11 mouse cellular contexts compared by ENCODE assay signal in genomic region chr5:44876946-44877345, GRCm38 (mm10).
DNase-seq lines count a peak whose midpoint lies in the region; ATAC-seq and TF ChIP-seq lines count a peak whose summit lies in the region.
"Had no signal": no experiment of that assay in that cellular context is flagged by ENCODE, and none has a peak within 500 bp of the region (broad histone marks: within the 10 kb centered on the region; RNA-seq: fewer than 3 reads in every experiment).

No protein-coding gene starts in this region.

- TF ChIP-seq CTCF in brain, embryonic 14.5 days (IDR thresholded peaks at IDR 0.05; ENCODE audit: borderline replicate concordance, extremely low read depth, insufficient read depth, insufficient read length), result no peak
- no peak for TF ChIP-seq CTCF in liver, postnatal 0 days (IDR thresholded peaks at IDR 0.05; ENCODE audit: low read depth)

- H3K4me2 ChIP-seq in liver, postnatal 0 days (ENCODE audit: low read depth, low read length), result no peak overlapping the region
- H3K4me2 ChIP-seq: embryonic facial prominence, embryonic 13.5 days; limb, embryonic 12.5 days had no signal

- no peaks in the 10 kb centered on the region for H3K27me3 ChIP-seq in liver, postnatal 0 days (ENCODE audit: insufficient read depth, low read length)
- H3K27me3 ChIP-seq: embryonic facial prominence, embryonic 13.5 days; limb, embryonic 12.5 days had no signal

- H3K9ac ChIP-seq in liver, postnatal 0 days (replicated peaks), result no peak overlapping the region
- H3K9ac ChIP-seq: embryonic facial prominence, embryonic 13.5 days; limb, embryonic 12.5 days had no signal

- no peak for TF ChIP-seq EP300 in liver, postnatal 0 days (IDR thresholded peaks at IDR 0.05; ENCODE audit: low read depth)

- ATAC-seq in liver, postnatal 0 days, result no peak
- ATAC-seq in megakaryocyte-erythroid progenitor cell, adult 5-6 weeks (replicated peaks; ENCODE audit: low FRiP score, low TSS enrichment, poor library complexity, severe bottlenecking), result no peak

- H3K9me3 ChIP-seq in liver, postnatal 0 days (ENCODE audit: low read length), result no peaks in the 10 kb centered on the region
- H3K9me3 ChIP-seq: embryonic facial prominence, embryonic 13.5 days; G1E; limb, embryonic 12.5 days had no signal

- no peak for TF ChIP-seq POLR2A in brain, embryonic 14.5 days (IDR thresholded peaks at IDR 0.05; ENCODE audit: borderline replicate concordance, extremely low read depth, insufficient read depth, insufficient read length, poor library complexity, severe bottlenecking)

- no peak overlapping the region for H3K4me3 ChIP-seq in liver, postnatal 0 days (ENCODE audit: low read depth, low read length)
- H3K4me3 ChIP-seq: embryonic facial prominence, embryonic 13.5 days; limb, embryonic 12.5 days had no signal

- no peaks in the 10 kb centered on the region for H3K4me1 ChIP-seq in liver, postnatal 0 days (ENCODE audit: insufficient read depth)

- H3K36me3 ChIP-seq in liver, postnatal 0 days (replicated peaks; ENCODE audit: insufficient read depth, low read length), result no peaks in the 10 kb centered on the region
- H3K36me3 ChIP-seq: embryonic facial prominence, embryonic 13.5 days; G1E; limb, embryonic 12.5 days had no signal

- no peak overlapping the region for H3K27ac ChIP-seq in liver, postnatal 0 days (ENCODE audit: low read depth)
- H3K27ac ChIP-seq: embryonic facial prominence, embryonic 13.5 days; limb, embryonic 12.5 days had no signal

- WGBS in liver, postnatal 0 days (ENCODE audit: insufficient replicate concordance), result 68% methylated on average over 3 of the region's 3 CpGs

- intact Hi-C loops in left cerebral cortex, postnatal 36 days (cut with DNase I), result loop anchor here (5.0 to 10.0 kb wide), 3 partner anchors 75 to 355 kb away; no protein-coding TSS in a partner anchor

- DNase-seq in kidney, adult 9 months, result peak; percentile 3
- DNase-seq in kidney, postnatal 10 days, result no peak
- peak; percentile 19 for DNase-seq in brain, embryonic 14.5 days (ENCODE audit: low read depth)
- DNase-seq in heart, adult 8-10 months (ENCODE audit: low spot score), result peak; percentile 48
- peak; percentile 64 to 76 for DNase-seq in left cerebral cortex, postnatal 36 days (ENCODE audit: low spot score in 2 of 2)
- no peak for DNase-seq in liver, postnatal 0 days
- DNase-seq in thymus, postnatal 25 days, result no peak

Comparison
In these comparisons a context has a peak if more than half of its experiments do, and no peak if none do; other contexts are left out.
1. DNase-seq: peak in kidney, adult 9 months (single experiment), brain, embryonic 14.5 days (single experiment), heart, adult 8-10 months (single experiment) and left cerebral cortex, postnatal 36 days (2 of 2); none in kidney, postnatal 10 days (single experiment), liver, postnatal 0 days (single experiment) and thymus, postnatal 25 days (single experiment).